Mouse (Mus musculus) spleen, adult 2 months (tissue): Measurements from ENCODE around the gene Thsd4. TPM values are rescaled to one million over a fixed set of nuclear protein-coding genes. Genes with fewer than 3 reads are reported as not detected.

ENCODE experiments used
- DNase-seq, 2 experiments: peaks; one replicate each; pipeline versions ENCODE4 v3.0.0 to v3.0.0-alpha.2; 2012 to 2021; ENCODE audit warnings: low spot score in 2 of 2, low read depth in 1 of 2
- H3K27ac ChIP-seq: fragments of 200-500 bp; 2 replicates; pipeline ENCODE4 v1.5.1; 2012; ENCODE audit warnings: low read length, inconsistent platforms; ENCODE audit not compliant: insufficient read depth
- H3K27me3 ChIP-seq: fragments of 200-500 bp; 2 replicates; pipeline ENCODE4 v1.6.1; 2012; ENCODE audit warnings: mild to moderate bottlenecking, moderate library complexity, low read length, inconsistent platforms; ENCODE audit not compliant: control insufficient read depth, insufficient read depth
- H3K36me3 ChIP-seq: fragments of 200-500 bp; 2 replicates; pipeline ENCODE4 v1.6.1; 2012; ENCODE audit warnings: mild to moderate bottlenecking, low read length, inconsistent platforms; ENCODE audit not compliant: control insufficient read depth, insufficient read depth
- H3K4me1 ChIP-seq: fragments of 200-500 bp; 2 replicates; pipeline ENCODE4 v1.6.1; 2011; ENCODE audit warnings: inconsistent platforms; ENCODE audit not compliant: control insufficient read depth, insufficient read depth, insufficient read length
- H3K4me3 ChIP-seq: fragments of 200-500 bp; 2 replicates; pipeline ENCODE4 v1.5.1; 2011; ENCODE audit warnings: mild to moderate bottlenecking, inconsistent platforms; ENCODE audit not compliant: insufficient read depth, insufficient read length; ENCODE audit errors: extremely low read depth
- CTCF ChIP-seq: fragments of 200-500 bp; IDR thresholded peaks from 2 replicates; pipeline ENCODE4 v1.5.1; 2011; ENCODE audit warnings: mild to moderate bottlenecking, inconsistent platforms; ENCODE audit not compliant: insufficient read depth, insufficient read length, insufficient replicate concordance; ENCODE audit errors: extremely low read depth
- POLR2A ChIP-seq: fragments of 200-500 bp; IDR thresholded peaks from 2 replicates; pipeline ENCODE4 v1.6.1; 2011; ENCODE audit warnings: low read depth, low read length, inconsistent platforms
- WGBS: fragments of 180-500 bp; shearing (Covaris S2); methylation state at CpG from one replicate; pipeline ENCODE4 v1.1.7; 2018; 5-methylcytosine and 5-hydroxymethylcytosine counted together
- polyA plus RNA-seq: library from polyadenylated mRNA; depleted of rRNA; stranded (reverse); fragments of >200 nt; gene quantifications from 2 replicates; pipeline ENCODE4 v1.2.3, GENCODE M21; 2012

Gene Thsd4
- polyA plus RNA-seq, 1 experiment: 0.95 TPM

DNA sequence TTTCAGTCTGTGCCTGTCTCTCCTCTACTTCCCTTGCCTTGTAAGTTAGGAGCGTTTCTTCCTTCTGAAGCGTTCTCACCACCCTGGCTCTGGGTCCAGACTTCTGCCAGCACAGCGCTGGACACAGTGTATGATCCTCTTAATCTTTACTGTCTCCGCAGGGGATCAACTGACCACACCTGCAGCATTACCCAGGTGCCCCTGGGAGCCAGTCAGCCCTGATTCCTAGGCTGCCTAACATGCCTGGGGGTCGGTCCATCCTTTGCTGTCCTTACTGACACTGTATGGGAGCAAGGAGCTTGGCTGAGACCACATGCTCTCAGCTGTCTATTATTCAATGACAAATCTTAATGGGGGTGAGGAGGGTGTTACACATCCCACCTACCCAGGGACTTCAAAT lies 571.9 kb downstream of the Thsd4 start:
- 94% methylated on average over 5 of the region's 5 CpGs for WGBS
- Histone ChIP-seq H3K36me3 (no peaks in the 10 kb centered on the region), H3K4me1 (no peaks in the 10 kb centered on the region; the same call in 1 of the 2 replicates), H3K27ac (no peak overlapping the region), H3K4me3 (no peak overlapping the region), H3K27me3 (no peaks in the 10 kb centered on the region)
- TF ChIP-seq CTCF: no peak
- TF ChIP-seq POLR2A: no peak
- no peak for DNase-seq

GRCm38 (mm10) chr9:59949511-59949910 lies 572.3 kb downstream of the Thsd4 start:
- H3K4me1 ChIP-seq: no peaks in the 10 kb centered on the region; the same call in 1 of the 2 replicates
- H3K36me3 ChIP-seq: no peaks in the 10 kb centered on the region
- WGBS: 72% methylated on average over 6 of the region's 6 CpGs
- no peaks in the 10 kb centered on the region for H3K27me3 ChIP-seq
- no peak overlapping the region for H3K4me3 ChIP-seq
- no peak overlapping the region for H3K27ac ChIP-seq
- DNase-seq: no peak
- TF ChIP-seq POLR2A (no peak), CTCF (no peak)

DNA sequence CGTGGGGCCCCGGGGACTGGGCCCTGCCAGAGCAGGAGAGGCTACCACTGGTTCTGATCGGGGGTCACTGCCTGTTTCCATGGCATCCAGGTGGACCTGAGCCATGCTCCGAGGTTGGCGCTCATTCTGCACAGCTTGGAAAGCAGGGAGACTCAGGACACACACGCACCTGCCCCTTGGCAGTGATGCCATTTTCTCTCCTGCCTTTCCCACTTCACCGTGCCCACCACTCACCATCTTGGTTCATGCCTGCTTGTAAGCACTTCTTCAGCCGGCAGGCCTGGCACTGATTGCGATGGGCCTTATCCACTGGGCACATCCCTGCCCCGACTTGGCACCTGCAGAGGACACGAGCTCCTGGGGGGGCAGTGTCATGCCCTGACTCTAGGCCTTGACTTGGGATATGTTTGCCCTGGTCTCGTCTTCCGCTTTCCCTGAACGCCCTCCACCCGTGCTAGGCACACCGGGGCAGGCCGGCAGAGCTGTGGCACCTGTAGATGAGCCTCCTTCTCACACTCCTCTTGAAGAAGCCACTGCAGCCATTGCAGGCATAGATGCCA lies 573.1 kb downstream of the Thsd4 start:
- DNase-seq: no peak
- H3K4me3 ChIP-seq: no peak overlapping the region
- H3K27me3 ChIP-seq: no peaks in the 10 kb centered on the region
- H3K4me1 ChIP-seq: no peaks in the 10 kb centered on the region; the same call in 1 of the 2 replicates
- H3K27ac ChIP-seq: no peak overlapping the region
- 91% methylated on average over 17 of the region's 17 CpGs for WGBS
- no peaks in the 10 kb centered on the region for H3K36me3 ChIP-seq
- no peak for TF ChIP-seq CTCF
- TF ChIP-seq POLR2A: no peak

DNA sequence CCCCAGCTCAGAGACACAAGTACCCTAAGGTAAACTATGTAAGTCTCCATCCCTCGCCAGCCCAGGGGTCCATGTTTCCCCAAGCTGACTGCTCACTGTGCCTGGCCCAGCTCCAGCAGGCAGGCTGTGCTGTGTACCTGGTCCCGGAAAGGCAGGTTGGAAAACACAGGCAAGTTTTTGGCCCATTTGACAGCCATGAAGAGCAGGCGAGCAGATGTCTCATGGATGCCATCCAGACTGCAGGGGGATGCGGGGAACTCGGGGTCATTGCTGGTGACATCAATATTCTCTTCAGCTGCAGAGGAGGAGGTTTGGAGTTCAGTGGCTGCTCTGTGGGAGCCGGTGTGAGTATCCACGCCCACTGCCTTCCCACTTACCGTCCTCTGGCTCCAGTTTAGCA lies 573.6 kb downstream of the Thsd4 start:
- Histone ChIP-seq H3K27ac (no peak overlapping the region), H3K4me3 (no peak overlapping the region), H3K4me1 (no peaks in the 10 kb centered on the region; the same call in 1 of the 2 replicates), H3K27me3 (no peaks in the 10 kb centered on the region), H3K36me3 (no peaks in the 10 kb centered on the region)
- WGBS: 87% methylated on average over 8 of the region's 8 CpGs
- no peak for DNase-seq
- TF ChIP-seq POLR2A (no peak), CTCF (no peak)

GRCm38 (mm10) chr9:59947271-59947670 lies 574.6 kb downstream of the Thsd4 start:
- no peaks in the 10 kb centered on the region; the same call in 1 of the 2 replicates for H3K4me1 ChIP-seq
- no peak overlapping the region for H3K4me3 ChIP-seq
- DNase-seq: no peak
- H3K27me3 ChIP-seq: no peaks in the 10 kb centered on the region
- no peak for TF ChIP-seq POLR2A
- no peak for TF ChIP-seq CTCF
- H3K36me3 ChIP-seq: no peaks in the 10 kb centered on the region
- H3K27ac ChIP-seq: no peak overlapping the region
- 89% methylated on average over 8 of the region's 8 CpGs for WGBS

GRCm38 (mm10) chr9:59945241-59945640 lies 576.6 kb downstream of the Thsd4 start:
- no peak overlapping the region for H3K4me3 ChIP-seq
- H3K27ac ChIP-seq: no peak overlapping the region
- no peak for TF ChIP-seq CTCF
- H3K27me3 ChIP-seq: no peaks in the 10 kb centered on the region
- H3K36me3 ChIP-seq: no peaks in the 10 kb centered on the region
- peaks cover 2% of the 10 kb centered on the region; the same call in 1 of the 2 replicates for H3K4me1 ChIP-seq
- 89% methylated on average over 3 of the region's 3 CpGs for WGBS
- DNase-seq: no peak

- no peak overlapping the region for H3K27ac ChIP-seq
- H3K27me3 ChIP-seq: no peaks in the 10 kb centered on the region
- H3K4me3 ChIP-seq: no peak overlapping the region
- WGBS: 85% methylated on average over 6 of the region's 6 CpGs
- H3K4me1 ChIP-seq: peaks cover 2% of the 10 kb centered on the region; the same call in 1 of the 2 replicates
- DNase-seq: no peak
- no peaks in the 10 kb centered on the region for H3K36me3 ChIP-seq
- TF ChIP-seq POLR2A (no peak), CTCF (no peak)
Measured at GRCm38 (mm10) chr9:59943826-59944225, 578.0 kb downstream of the Thsd4 start.
